Mouse (Mus musculus) left cerebral cortex, adult 9 months (tissue): ENCODE data around the gene Ctnnd1.
A peak's percentile ranks its signal among the peaks of the same experiment; 100 is the strongest.
"Not testable (repeated sequence)": the region's sequence is repeated elsewhere in the genome, so short reads cannot be mapped to it uniquely, and the experiment has no call there.

Experiments
- DNase-seq, 2 experiments: peaks; one replicate each; pipeline ENCODE4 v3.0.0; 2022; ENCODE audit warnings: low spot score in 2 of 2

The Ctnnd1 gene

GRCm38 (mm10) chr2:84650464-84651195 lies at the start of gene Ctnnd1:
Ctnnd1 (minus strand) TSS chr2:84650765.
- DNase-seq = peak; percentile 84 to 91

GRCm38 (mm10) chr2:84695007-84695695 lies 44.6 kb upstream of the Ctnnd1 start:
- no peak for DNase-seq

GRCm38 (mm10) chr2:84690050-84690449 lies 39.5 kb upstream of the Ctnnd1 start:
- DNase-seq = no peak

DNA sequence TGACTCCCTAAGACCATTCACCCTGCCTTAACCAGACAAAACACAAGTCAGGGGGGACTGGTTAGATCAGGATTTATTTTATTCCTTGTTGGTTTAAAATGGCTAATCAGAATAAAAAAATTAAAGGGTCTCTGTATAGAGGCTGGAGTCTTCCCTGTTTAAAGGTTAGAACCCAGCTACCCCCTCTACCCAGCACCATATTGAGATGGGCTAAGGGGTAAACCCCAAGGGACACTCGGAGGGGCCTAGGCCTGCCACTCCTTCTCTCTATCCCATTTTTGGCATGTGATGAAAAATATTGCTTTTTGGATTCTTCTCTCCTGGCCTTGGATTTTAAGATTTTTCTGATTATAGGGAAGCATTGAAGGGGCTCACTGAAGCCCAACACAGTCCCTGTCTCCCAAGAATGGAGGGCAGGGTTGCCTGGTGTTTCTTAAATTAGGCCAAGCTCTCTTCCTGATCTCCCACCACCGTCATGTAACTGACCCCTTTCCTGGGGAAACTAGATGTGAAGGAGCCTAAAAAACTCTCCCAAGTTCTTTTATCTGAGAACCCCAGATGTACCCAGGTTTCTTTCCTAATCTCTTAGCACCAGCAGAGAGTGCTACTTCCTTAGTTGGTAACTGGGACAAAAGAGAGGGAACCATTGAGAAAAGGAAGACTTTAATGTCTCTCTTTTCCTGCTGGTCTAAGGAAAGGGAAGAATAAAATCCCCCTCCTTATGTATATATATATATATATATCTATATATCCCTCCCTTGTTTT lies 37.7 kb upstream of the Ctnnd1 start:
- no peak for DNase-seq

- no peak for DNase-seq
Observed at GRCm38 (mm10) chr2:84682605-84683183, 32.1 kb upstream of the Ctnnd1 start.

GRCm38 (mm10) chr2:84679016-84679415 lies 28.5 kb upstream of the Ctnnd1 start, which contains the start of gene Tmx2:
Tmx2 (minus strand) TSS chr2:84679140.
- no peak for DNase-seq

- peak; percentile 97 to 99 for DNase-seq
Observed at GRCm38 (mm10) chr2:84677968-84678880, 27.7 kb upstream of the Ctnnd1 start, which contains the start of the genes Gm28635 and Med19. Gm28635 (minus strand) TSS chr2:84678041. Med19 (plus strand) TSS chr2:84678402.

DNA sequence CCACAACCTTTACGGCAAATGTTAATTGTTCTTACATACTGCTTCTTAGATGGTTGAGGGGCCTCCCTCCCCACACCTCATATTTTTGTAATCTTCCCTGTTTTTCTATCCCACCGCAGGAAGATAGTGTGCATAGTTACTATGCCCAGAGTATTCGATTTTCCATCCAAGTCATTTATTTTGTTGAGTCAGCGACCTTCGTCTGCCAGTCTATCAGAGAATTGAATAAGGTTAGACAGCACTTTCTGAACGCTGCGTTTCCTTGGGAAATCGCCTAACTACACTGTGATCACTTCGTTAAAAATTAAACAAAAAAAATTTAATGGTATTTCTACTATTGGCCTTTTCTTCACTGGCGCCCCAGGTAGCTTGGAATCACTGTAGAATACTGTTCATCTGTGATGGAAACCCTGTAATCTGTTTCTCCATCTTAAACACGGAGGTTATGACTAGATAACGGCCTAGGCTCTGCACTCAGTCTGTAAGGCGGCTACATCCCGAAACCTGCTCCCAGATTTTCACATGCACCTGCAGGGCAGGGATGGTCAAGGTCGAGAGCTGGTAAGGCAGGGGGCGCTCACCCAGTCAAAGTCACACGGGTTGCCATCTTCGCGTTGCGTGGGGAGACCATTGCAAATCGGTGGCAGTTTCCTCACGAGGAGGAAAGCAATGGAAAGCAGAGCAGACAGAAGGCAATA lies 26.9 kb upstream of the Ctnnd1 start:
- no peak for DNase-seq

DNA sequence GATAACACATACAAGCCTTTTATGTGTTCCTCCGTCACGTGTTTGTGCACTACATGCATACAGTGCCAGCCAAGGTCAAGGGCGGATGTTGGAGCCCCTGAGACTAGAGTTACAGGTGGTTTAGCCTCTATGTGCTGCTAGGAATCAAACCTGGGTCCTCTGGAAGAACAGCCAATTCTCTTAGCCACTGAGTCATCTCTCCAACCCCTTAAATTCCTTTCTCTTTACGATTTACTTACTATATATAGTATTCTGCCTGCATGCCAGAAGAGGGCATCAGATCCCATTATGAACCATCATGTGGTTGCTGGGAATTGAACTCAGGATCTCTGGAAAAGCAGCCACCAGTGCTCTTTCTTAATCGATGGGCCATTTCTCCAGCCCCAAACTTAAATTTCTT lies 21.0 kb upstream of the Ctnnd1 start:
- not testable (repeated sequence) for DNase-seq

DNA sequence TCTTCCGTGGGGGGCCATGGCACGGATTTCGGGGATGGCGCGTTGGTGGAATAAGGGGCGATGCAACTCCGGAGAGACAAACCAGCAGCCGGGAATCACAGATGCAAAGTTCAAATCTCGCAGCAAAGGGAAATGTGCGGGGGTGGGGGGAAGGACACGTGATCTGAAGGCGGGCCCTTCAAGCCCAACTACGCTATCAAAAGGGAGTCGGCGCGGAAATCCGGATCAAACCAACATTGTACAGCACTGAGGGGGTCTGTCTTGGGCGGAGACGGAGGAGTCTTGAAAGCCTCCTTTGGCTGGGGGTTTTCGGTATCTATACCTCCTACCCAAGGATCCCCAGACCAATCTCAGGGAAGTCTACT lies 20.0 kb upstream of the Ctnnd1 start, which contains the start of gene Selenoh:
Gene Selenoh (minus strand): TSS at position 202 of the 365 bp plus-strand sequence.
- DNase-seq = peak; percentile 69 to 90

- DNase-seq = no peak
Observed at GRCm38 (mm10) chr2:84669828-84670568, 19.4 kb upstream of the Ctnnd1 start.

DNA sequence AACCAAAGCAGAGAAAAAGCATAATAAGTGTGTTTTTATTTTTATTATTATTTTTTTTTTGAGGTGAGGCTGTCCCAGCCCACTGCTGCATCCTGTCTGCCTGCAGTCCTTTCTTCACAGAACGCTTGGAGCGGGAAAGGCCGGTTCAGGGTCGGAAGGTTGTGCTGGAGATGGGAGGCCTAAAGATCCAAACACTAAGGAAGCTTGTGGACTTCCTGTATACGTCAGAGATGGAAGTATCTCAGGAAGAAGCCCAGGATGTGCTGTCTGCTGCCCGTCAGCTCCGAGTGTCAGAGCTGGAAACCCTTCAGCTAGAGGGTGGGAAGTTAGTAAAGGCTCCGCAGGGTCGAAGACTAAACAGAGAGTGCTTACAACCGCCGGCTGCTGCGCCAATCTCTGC lies 15.5 kb upstream of the Ctnnd1 start:
- DNase-seq = no peak

GRCm38 (mm10) chr2:84662866-84663265 lies 12.3 kb upstream of the Ctnnd1 start:
- DNase-seq = no peak

DNA sequence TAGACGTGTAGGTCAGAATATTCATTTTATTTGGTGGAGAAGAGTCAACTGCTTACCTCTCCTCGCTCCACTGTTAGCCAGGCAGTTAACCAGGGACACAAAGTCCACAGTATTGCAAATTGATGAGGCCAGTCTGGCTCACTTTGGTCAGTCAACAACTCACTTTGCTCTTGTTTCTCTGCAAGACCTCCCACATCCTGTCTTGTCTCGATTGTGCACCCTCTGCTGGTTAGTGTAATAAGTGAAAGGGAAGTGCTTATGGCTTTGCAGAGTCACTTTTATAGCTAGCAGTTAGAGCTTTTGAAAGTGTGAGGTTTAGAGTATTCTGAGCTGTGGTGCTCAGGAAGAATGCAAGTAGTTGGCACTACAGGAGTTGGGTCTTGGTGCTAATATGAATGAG lies 9.7 kb upstream of the Ctnnd1 start:
- peak in 1 of 2 experiments; percentile 70 for DNase-seq

- DNase-seq = no peak
Observed at GRCm38 (mm10) chr2:84658806-84659205, 8.2 kb upstream of the Ctnnd1 start, which contains the start of gene Btbd18. Btbd18 (plus strand) TSS chr2:84659079.

DNA sequence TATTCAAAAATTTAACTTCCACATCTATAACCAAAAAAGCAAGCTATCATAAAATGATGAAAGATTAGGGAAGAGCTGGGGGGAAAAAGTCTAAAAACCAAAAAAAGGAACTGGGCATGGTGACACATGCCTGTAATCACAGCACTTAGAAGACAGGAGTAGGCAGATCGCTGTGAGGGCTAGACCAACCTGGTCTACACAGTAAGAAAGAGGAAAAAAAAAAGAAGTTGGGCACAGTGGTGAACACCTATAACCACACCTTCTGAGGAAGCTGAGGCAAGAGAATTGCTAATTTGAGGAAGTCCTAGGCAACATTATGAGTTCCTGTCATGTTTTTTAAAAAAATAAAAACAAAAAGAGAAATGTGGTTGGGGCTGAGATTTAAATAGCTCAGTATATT lies 5.3 kb upstream of the Ctnnd1 start:
- DNase-seq = no peak

DNA sequence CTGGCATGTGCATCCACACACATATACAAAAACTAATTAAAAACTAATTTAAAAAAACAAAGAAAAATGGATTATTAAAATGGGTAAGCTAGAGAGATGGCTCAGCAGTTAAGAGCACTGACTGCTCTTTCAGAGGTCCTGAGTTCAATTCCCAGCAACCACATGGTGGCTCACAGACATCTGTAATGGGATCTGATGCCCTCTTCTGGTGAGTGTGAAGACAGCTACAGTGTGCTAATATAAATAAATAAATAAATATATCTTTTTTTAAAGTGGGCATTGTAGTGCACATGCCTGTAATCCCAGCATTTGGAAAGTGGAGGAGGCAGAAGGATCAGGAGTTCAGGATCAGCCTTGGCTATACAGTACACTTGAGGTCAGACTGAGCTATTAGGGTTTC lies 2.8 kb upstream of the Ctnnd1 start:
- DNase-seq = no peak

- DNase-seq = no peak
Observed at GRCm38 (mm10) chr2:84649674-84650073, 891 bp downstream of the Ctnnd1 start.

GRCm38 (mm10) chr2:84648369-84648768 lies 2.2 kb downstream of the Ctnnd1 start:
- DNase-seq = no peak
